8 mouse cellular contexts compared by ENCODE assay signal in the genomic region with DNA sequence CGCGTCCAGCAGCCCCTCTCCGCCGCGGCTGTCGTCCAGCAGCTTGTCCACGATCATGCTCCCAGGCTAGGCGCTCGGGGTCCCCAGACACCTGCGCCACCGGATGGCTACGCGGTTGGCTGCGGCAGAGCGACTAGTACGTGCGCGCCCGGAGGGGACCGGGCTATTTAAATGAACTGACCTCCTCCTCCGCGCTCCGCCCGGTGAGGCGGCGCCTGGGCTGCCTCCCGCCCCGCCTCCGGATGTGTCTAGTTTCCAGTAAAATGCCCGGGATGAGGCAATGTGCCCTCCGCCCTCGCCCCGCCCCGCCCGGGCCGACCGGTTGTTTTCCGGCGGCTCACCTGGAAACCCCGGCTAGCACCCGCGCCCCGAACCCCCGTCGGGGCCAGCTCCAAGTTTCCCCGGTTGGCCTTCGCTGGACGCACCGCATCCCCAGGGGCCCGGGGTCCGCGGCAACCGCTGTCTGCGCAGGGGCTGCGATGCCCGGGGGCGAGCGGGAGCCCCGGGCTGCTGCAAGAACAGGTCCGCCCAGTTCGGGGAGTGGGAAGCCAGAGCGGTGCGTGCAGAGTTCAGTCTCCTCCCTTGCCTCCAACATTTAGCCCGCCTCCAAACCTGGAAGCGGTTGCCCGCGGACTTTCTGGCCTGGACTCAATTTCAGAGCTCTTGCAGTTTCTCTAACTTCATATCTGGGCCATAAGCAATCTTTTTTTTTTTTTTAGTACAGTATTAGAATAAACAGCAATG. TPM values are rescaled to one million over a fixed set of nuclear protein-coding genes. Genes with fewer than 3 reads are reported as not detected.
DNase-seq lines count a peak whose midpoint lies in the region; ATAC-seq and TF ChIP-seq lines count a peak whose summit lies in the region.

No protein-coding gene starts in this region.

- DNase-seq in Patski (ENCODE audit: low read depth, low spot score) = no peak
- DNase-seq in cerebellum, postnatal 10 days = peak; percentile 93 to 95
- peak; percentile 77 for DNase-seq in frontal cortex, postnatal 10 days (ENCODE audit: low spot score in 2 of 2)
- peak; percentile 65 to 67 for DNase-seq in layer of hippocampus, postnatal 25 days (ENCODE audit: extremely low spot score in 1 of 2, low spot score in 1 of 2)
- peak; percentile 96 for DNase-seq in lung, postnatal 25 days (ENCODE audit: low spot score)
- DNase-seq in retina, adult 2 months (ENCODE audit: low read depth, low spot score) = peak; percentile 67
- peak; percentile 89 to 92 for DNase-seq in thymus, postnatal 36 days

- no peaks in the 10 kb centered on the region for H3K9me3 ChIP-seq in hindbrain, embryonic 12.5 days (replicated peaks)

- POLR2A ChIA-PET in Patski (lab: Charles Lee) = interaction anchor here (0.7 to 3.2 kb wide), 7 partner anchors 9 to 303 kb away, joined by 3 to 18 read pairs (median 3); a partner anchor contains a TSS

- peak overlapping the region; percentile 76 for H3K4me3 ChIP-seq in hindbrain, embryonic 12.5 days

- in situ Hi-C loops in Patski (cut with MboI; ENCODE audit: low pct_unique_long_range_greater_than_20kb) = no loop called here

- peak overlapping the region; percentile 62 for H3K27ac ChIP-seq in hindbrain, embryonic 12.5 days

- 0 out of 2 replicates have a peak, but pooled peaks cover 9% of the 10 kb centered on the region for H3K36me3 ChIP-seq in hindbrain, embryonic 12.5 days

- H3K4me1 ChIP-seq in hindbrain, embryonic 12.5 days = peaks cover 20% of the 10 kb centered on the region

- no peak for TF ChIP-seq CTCF in Patski (IDR thresholded peaks at IDR 0.05)

- H3K4me2 ChIP-seq in hindbrain, embryonic 12.5 days (replicated peaks) = peak overlapping the region; percentile 97

- WGBS in hindbrain, embryonic 12.5 days = under 1% methylated on average over 67 of the region's 67 CpGs

- peak; percentile 89 for ATAC-seq in Patski
- peak; percentile 94 for ATAC-seq in hindbrain, embryonic 12.5 days (ENCODE audit: low FRiP score)

- CTCF ChIA-PET in Patski (lab: Charles Lee) = no interaction called here

- H3K27me3 ChIP-seq in Patski = no peaks in the 10 kb centered on the region
- peaks cover 7% of the 10 kb centered on the region for H3K27me3 ChIP-seq in hindbrain, embryonic 12.5 days

- H3K9ac ChIP-seq in hindbrain, embryonic 12.5 days = peak overlapping the region; percentile 77

RNA-seq across cellular contexts. Expression of a gene that starts 16.5 kb away (rescaled TPM):
- 94.5 TPM for polyA plus RNA-seq in Patski (2021)
- polyA plus RNA-seq in hindbrain, embryonic 12.5 days (2016; fragmentation: Nextera tagmentation; extraction: Ambion mirVana) = 1.4 and 1.8 TPM in 2 replicates
- 1 to 10 TPM; 5.2 to 5.8 TPM for total RNA-seq in layer of hippocampus, postnatal 25 days (2021)

Comparison
In these comparisons a context has a peak if more than half of its experiments do, and no peak if none do; other contexts are left out.
1. RNA of a gene that starts 16.5 kb away (polyA plus RNA-seq): 94.5 TPM in Patski (single experiment); 1.4 to 1.8 TPM in hindbrain, embryonic 12.5 days; every median in the first group is over 10 times any median in the second.